Mouse (Mus musculus): Measurements from ENCODE around the gene Thoc5. TPM values are rescaled to one million over a fixed set of nuclear protein-coding genes. Genes with fewer than 3 reads are reported as not detected.

Gene Thoc5
- total RNA-seq, 2 experiments from 2014 or later: 18.2 to 19.6 TPM

DNA sequence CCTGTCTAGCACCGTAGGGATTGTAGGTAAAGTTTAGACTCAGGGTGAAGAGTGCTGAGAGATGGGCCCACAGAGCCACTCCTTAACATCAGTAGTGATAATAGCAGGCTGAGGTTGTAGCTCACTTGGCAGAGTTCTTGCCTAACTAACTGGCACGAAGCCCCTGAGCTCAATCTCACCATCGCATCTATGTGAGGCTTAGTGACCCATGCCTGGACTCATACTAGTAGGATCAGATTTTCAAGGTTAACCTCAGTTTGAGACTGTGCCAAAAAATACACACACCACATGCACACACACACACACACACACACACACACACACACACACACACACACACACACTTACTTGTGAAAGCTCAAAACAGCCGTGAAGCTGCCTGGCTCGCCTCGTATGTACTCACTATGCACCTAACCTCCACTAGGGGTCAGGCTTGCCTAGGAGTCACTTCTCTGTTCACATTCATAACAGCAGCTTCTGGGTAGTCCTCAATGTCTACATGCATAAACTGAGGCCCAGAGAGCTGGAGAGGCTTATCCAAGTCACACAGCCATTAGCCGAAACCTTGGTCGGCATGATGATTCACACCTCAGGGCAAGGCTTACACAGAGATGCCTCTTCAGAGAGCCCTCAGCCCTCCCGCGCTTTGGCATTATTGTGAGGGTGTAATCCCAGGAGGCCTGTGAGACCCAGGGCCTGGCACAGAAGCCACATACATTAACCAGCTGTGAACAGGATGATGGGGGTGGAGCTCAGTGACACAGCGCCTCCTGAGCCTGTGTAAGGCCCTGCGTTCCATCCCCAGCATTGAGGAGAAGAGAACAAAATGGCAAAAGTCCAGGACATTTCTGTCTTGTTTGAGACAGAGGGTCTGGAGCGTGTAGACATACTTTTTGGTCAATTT, 78.1 kb downstream of the Thoc5 start:
- peak in 1 of 2 experiments; percentile 39 for DNase-seq (ENCODE audit: low spot score in 2 of 2)

- DNase-seq (ENCODE audit: low spot score in 2 of 2): no peak
These were observed 78.7 kb downstream of the Thoc5 start for GRCm38 (mm10) chr11:4973871-4974256.

DNA sequence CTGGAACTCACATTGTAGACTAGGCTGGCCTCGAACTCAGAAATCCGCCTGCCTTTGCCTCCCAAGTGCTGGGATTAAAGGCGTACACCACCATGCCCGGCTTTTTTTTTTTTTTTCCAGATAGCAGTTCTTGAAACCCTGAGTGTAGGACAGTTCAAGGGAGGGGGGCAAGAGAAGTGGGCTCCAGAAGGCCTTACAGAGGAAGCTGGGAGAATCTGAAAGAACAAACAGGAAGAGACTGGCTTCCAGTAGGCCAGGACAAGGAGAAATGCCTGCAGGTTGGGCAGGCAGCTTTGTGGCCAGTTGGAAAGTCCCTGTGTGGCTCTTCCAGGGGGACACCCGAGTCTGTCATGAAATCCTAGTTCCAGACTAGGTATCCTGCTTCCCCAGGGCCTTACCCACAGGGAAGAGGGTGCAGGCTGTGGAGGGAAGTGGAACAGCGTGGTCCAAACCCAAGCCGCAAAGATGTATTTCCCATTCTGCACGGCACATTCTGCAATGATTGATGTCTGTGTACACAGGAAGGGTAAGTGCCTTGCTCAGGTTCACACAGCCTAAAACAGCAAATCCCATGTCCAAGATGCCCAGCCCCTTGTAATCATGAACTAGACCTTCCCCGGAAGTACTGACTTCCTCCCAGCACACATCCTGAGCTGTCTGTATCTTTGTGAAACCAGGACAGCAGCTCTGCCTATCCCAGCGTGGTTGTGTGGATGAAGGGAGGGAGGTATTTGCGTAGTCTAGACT, 79.4 kb downstream of the Thoc5 start:
- DNase-seq (ENCODE audit: low spot score in 2 of 2): no peak

GRCm38 (mm10) chr11:4975623-4976022, 80.5 kb downstream of the Thoc5 start:
- DNase-seq (ENCODE audit: low spot score in 2 of 2): peak; percentile 37 to 70

Small RNAs within 50 kb of the gene (microRNA-seq; reads per million reads assigned to microRNA genes)
- not detected for gene Mir6918

Other genes with a start within 250 kb of the Thoc5 start
- 100 to 1,000 TPM; 632 to 697 TPM for gene Uqcr10, start 191.0 kb upstream of the Thoc5 start, total RNA-seq (2021)
- 10 to 100 TPM; 15.3 to 21.0 TPM for gene Zmat5, start 190.6 kb upstream of the Thoc5 start, total RNA-seq (2021)
- gene Cabp7, start 148.5 kb upstream of the Thoc5 start, total RNA-seq (2021): under 1 TPM; 0.39 to 0.47 TPM
- gene Nf2, start 45.8 kb upstream of the Thoc5 start, total RNA-seq (2021): 10 to 100 TPM; 56.2 to 56.8 TPM
- 1 to 10 TPM; 4.0 to 4.1 TPM for gene Nipsnap1, start 21.4 kb upstream of the Thoc5 start, total RNA-seq (2021)
- gene Nefh, start 52.7 kb downstream of the Thoc5 start, total RNA-seq (2021): under 1 TPM; 0.08 to 0.17 TPM
- 10 to 100 TPM; 46.5 to 58.0 TPM for gene Ap1b1, start 91.5 kb downstream of the Thoc5 start, total RNA-seq (2021)
- 1 to 10 TPM; 1.9 to 2.8 TPM for gene Rasl10a, start 162.8 kb downstream of the Thoc5 start, total RNA-seq (2021)
- 10 to 100 TPM; 25.1 to 28.5 TPM for gene Gas2l1, start 170.0 kb downstream of the Thoc5 start, total RNA-seq (2021)
- gene Rhbdd3, start 203.6 kb downstream of the Thoc5 start, total RNA-seq (2021): 10 to 100 TPM; 25.7 to 25.8 TPM
- 100 to 1,000 TPM; 205 to 243 TPM for gene Ewsr1, start 203.9 kb downstream of the Thoc5 start, total RNA-seq (2021)